Mouse (Mus musculus): Measurements from ENCODE around the gene Aptx. TPM values are rescaled to one million over a fixed set of nuclear protein-coding genes. Genes with fewer than 3 reads are reported as not detected.

Gene Aptx
- 10 to 100 TPM; 11.9 to 15.8 TPM for total RNA-seq (2023)

DNA sequence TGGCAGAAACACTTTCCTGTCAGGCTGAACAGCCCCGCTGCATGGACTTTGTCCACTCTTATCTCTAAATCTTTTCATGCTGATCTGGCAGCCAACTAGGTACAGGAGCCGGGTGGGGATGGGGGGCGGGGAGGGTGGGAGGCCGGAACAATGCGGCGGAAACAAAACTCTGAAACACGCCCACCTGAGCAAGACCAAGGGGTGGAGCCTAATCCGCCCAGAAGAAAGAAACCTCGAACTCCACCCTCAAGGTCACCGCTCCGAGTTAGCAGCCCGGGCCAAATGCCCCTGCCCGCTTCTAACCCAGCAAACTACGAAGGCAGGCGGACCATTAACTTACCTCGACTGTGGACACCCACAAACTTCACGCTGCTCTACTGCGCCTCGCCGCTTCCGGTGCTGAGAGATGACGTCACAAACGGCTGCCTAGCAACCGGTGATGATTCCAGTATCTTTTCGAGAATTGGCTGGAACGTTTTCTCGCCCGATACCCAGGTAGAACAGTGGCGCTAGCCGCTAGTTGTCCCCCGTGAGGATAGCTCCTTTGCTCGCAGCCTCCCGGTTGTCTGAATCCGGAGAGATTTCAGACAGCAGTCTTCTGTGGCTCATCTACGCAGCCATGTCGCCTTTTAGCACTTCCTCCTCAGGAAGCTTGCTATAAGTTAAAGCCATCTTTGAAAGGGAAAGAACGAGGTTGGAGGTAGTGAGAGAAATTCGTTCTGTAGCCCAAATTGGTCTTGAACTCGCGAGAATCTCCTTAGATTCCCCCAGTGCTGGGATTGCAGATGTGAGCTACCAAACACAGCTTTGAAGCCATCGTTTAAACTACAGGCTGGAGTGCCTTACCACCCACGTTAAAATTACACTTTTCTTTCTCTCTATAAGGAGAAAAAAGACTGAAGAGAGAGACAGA, at the start of gene Aptx:
Gene Aptx, minus strand, starts transcription at position 398 of the 913 bp plus-strand sequence.

DNA sequence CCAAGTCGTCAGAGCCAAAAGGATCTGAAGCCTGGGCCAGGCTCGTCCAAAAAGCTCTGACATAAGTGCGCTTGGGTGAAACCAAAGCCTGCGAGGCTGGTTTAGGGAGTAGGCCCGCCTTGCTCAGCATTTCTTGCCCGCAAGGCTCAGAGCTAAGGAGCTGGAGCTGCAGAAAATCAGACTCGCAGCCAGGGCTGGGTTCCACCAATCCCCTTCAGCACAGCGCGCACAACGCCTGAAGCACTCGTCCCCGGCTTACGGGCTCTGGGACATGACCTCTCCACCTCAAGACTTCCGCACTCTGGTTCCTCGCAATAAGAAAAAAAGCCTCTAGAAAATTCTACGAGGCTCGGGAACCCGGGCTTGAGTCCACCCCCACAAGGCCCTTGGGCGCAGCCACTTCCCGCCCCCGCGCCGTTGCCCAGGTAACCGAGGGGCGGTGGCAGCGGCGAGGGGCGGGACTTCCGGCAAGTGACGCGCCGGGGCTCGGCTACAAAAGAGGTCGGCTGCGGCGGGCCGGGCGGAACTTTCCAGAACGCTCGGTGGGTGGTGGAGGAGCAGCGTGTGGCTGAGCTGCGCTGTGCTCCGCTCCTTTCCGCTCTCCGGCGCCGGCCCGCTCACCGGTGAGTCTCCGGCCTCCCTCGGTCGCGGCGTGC, 19.1 kb upstream of the Aptx start, which contains the start of gene Dnaja1:
Gene Dnaja1, plus strand, starts transcription at position 140 of the 656 bp plus-strand sequence.

Other genes with a start within 250 kb of the Aptx start
- not detected for gene Tmem215, start 231.0 kb downstream of the Aptx start, total RNA-seq (2023)
- gene Dnaja1, start 19.0 kb upstream of the Aptx start, total RNA-seq (2023), result 100 to 1,000 TPM; 241 to 250 TPM
- gene Smu1, start 54.7 kb upstream of the Aptx start, total RNA-seq (2023), result 10 to 100 TPM; 53.4 to 60.9 TPM
- gene B4galt1, start 150.8 kb upstream of the Aptx start, total RNA-seq (2023), result 10 to 100 TPM; 53.6 to 58.1 TPM
- gene Spink4, start 216.9 kb upstream of the Aptx start, total RNA-seq (2023), result not detected
- gene Bag1, start 245.1 kb upstream of the Aptx start, total RNA-seq (2023), result 10 to 100 TPM; 80.8 to 81.4 TPM
- 10 to 100 TPM; 52.3 to 56.3 TPM for gene Chmp5, start 245.2 kb upstream of the Aptx start, total RNA-seq (2023)

Measured in monocyte, adult 59 days (primary cell).